Mouse (Mus musculus) bone marrow macrophage, adult 2 months (primary cell): ENCODE data around the gene Mxra7.

Experiments
- CTCF ChIP-seq: IDR thresholded peaks from 2 replicates; pipeline ENCODE4 v1.5.1; 2012; ENCODE audit warnings: low read depth, mild to moderate bottlenecking, low read length, moderate library complexity
- POLR2A ChIP-seq: IDR thresholded peaks from 2 replicates; pipeline ENCODE4 v1.6.1; 2012; ENCODE audit warnings: mild to moderate bottlenecking, low read depth, low read length, borderline replicate concordance

DNA sequence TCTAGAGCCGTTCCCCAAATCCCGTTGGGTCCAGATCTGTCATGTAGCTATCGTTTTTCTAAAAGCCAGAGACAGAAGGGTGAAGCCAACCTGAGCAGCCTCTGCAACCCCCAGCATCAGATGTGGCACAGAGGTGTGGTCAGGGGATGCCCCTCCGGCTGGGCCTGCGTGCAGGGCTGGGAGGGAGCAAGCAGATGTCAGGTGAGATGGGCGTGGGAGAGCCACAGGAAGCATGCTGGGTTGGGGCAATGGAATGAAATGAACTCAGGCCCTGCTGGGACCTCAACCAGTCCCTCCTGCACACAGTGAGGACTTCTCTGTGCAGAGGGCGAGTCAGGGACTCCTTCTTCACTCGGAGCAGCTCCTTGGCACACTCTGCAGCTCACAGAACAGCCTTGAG lies 18.3 kb downstream of the Mxra7 start:
- TF ChIP-seq CTCF (no peak), POLR2A (no peak)
